Mouse (Mus musculus) adrenal gland, adult 2 months (tissue): Measurements from ENCODE around the gene Arhgef10l. TPM values are rescaled to one million over a fixed set of nuclear protein-coding genes. Genes with fewer than 3 reads are reported as not detected.

Experiments
- DNase-seq: peaks from one replicate; pipeline ENCODE4 v3.0.0; 2021
- polyA plus RNA-seq: library from polyadenylated mRNA; depleted of rRNA; stranded (reverse); fragments of >200 nt; gene quantifications from 2 replicates; pipeline ENCODE4 v1.2.3, GENCODE M21; 2012
- total RNA-seq, 2 experiments: library from RNA; stranded (reverse); gene quantifications; 2 replicates each; pipeline ENCODE4 v1.2.3; 2021

Gene Arhgef10l
- total and polyA plus RNA-seq, 3 experiments = 7.5 to 30.8 (median 13.3) TPM

DNA sequence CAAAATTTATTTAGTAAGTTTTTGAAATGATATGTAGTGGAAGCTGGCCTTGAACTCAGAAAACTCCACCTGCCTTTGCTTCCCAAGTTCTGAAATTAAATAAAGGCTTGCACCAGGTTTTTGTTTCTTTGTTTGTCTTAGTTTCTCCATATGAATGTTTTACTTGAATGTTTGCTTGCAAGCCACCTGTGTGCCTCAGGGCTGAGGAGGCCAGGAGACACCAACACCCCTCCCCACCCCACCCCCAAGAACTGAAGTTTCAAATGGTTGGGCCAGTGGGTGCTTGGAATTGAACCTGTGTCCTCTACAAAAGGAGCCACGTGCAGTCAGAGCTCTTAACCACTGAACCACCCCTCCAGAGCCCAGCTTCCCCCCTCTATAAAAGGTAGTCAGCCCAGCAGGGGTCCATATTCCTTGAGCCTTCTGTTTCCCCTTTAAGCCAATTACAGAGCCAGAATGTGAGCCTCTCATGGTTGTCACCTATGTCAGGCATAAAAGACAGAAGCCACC, 28.8 kb upstream of the Arhgef10l start:
- DNase-seq = no peak

DNA sequence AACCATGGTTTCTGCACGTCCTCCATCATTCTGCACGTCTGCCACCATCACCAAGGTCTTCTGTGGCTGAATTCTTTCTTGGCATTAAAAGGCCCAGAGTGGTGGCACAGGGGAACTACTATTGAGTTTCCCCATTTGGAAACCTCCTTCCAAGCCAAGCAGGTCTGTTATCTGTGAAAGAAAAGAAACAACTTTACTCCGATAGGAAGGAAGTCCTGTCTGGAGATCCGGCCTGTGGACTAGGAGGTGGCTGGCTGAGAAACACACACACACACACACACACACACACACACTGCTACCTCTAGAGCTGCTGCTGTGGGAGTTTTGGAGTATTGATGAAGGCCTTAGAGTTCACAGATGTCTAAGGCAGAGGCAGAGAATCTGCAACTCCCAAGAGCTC, 27.7 kb upstream of the Arhgef10l start:
- DNase-seq = no peak

DNA sequence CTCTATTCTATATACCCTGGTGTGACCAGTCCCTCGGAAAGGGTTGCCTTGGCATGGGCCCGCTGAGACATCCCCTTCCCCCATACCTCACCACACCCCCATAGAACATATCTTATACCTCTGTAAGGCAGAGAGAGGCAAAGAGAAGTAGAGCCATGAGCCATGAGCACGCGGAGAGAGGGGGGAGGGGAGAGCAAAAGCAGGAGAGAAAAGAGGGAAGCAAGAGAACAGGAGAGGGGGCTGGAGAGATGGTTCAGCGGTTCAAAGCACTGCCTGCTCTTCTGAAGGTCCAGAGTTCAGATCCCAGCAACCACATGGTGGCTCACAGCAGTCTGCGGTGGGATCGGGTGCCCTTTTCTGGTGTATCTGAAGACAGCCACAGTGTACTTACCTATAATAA, 25.7 kb upstream of the Arhgef10l start:
- DNase-seq = no peak

GRCm38 (mm10) chr4:140689873-140690655, 24.3 kb upstream of the Arhgef10l start:
- DNase-seq = no peak

DNA sequence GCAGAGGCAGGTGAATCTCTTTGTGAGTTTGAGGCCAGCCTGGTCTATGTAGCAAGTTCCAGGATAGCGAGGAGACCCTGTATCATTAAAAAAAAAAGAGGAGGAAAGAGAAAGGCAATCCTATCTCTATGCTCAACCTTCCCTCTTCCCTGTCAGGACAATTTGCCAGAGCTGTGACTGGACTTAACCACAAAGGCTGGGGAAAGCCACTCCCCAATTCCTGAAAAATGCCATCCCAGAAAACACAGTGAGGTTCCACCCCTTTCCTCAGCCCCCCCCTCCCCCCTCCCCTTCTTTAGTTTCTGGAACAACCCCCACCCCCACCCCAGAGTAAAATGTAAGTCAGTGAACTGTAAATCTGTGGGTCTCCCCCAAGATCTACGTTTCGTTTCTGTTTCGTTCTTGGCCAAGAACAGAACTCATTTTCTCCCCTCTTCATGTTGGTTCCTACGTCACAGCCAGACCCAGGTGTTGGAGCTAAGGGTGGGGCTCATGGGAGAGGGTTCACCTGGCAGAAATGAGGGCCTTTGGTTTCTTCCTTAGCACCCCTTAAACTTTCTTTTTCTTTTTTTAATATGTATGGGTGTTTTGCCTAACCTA, 23.1 kb upstream of the Arhgef10l start:
- DNase-seq = no peak

- no peak for DNase-seq
Observed at GRCm38 (mm10) chr4:140688044-140688825, 22.4 kb upstream of the Arhgef10l start.

- no peak for DNase-seq
Observed at GRCm38 (mm10) chr4:140684881-140685303, 19.1 kb upstream of the Arhgef10l start.

DNA sequence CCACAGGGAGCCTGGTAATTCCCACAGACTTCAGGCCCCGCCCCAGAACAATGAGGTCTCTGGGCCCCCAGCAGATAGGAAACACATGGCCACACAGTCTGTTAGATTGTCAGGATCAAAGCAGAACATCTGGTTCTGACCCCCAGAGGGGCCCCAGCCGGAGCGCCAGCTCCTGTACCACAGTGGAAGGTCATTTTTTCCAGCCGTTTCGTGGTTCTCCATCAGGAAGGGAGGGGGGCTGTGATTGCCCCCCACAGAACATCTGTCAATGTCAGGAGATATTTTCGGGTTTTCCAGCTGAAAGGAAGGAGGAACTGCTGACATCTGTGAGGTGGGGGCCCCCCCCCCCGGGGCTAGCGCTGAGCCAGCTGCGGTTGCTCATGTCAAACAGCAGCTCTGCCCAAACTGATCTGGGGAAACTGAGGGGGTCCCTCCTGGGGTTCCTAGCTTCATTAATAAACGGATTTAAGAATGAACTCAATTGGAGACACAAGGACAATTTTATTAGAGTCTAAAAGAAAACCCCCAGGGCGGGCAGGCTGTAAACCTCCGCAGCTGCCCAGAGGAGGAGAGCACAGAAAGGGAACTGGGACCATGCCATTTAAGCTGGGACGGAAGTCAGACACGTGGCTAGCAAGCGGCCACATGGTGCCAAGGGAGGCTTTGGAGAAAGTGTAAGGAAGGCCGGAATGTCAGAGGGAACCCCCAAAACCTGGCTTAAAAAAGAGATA, 18.5 kb upstream of the Arhgef10l start:
- DNase-seq = no peak

- no peak for DNase-seq
Observed at GRCm38 (mm10) chr4:140683608-140684007, 17.8 kb upstream of the Arhgef10l start.

- DNase-seq = no peak
Observed at GRCm38 (mm10) chr4:140680731-140681397, 15.1 kb upstream of the Arhgef10l start.

GRCm38 (mm10) chr4:140679723-140680380, 14.0 kb upstream of the Arhgef10l start:
- DNase-seq = peak; percentile 76

DNA sequence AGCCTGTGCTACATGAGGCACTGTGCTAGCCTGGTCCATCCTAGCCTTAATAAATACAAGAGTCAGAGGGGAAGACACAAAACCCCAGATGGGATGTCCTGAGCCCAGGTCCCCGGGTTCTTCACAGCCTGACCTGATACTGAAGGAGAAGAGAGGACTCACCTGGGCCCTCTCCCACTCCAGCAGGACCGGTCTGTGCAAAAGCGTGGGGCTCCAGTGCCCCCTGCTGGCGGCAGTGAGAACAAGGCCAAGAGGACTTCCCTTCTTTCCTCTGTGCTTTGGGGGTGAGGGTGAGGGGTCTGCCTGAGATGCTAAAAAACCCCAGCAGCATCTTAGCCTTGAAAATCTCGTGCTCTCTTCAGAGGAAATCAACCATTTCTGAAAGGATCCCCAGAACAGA, 13.2 kb upstream of the Arhgef10l start:
- no peak for DNase-seq

GRCm38 (mm10) chr4:140674345-140674926, 8.6 kb upstream of the Arhgef10l start:
- DNase-seq = peak; percentile 83

- no peak for DNase-seq
Observed at GRCm38 (mm10) chr4:140673527-140674264, 7.9 kb upstream of the Arhgef10l start.

- DNase-seq = no peak
Observed at GRCm38 (mm10) chr4:140667802-140668201, 2.0 kb upstream of the Arhgef10l start.

GRCm38 (mm10) chr4:140665053-140665452, 759 bp downstream of the Arhgef10l start:
- DNase-seq = no peak

DNA sequence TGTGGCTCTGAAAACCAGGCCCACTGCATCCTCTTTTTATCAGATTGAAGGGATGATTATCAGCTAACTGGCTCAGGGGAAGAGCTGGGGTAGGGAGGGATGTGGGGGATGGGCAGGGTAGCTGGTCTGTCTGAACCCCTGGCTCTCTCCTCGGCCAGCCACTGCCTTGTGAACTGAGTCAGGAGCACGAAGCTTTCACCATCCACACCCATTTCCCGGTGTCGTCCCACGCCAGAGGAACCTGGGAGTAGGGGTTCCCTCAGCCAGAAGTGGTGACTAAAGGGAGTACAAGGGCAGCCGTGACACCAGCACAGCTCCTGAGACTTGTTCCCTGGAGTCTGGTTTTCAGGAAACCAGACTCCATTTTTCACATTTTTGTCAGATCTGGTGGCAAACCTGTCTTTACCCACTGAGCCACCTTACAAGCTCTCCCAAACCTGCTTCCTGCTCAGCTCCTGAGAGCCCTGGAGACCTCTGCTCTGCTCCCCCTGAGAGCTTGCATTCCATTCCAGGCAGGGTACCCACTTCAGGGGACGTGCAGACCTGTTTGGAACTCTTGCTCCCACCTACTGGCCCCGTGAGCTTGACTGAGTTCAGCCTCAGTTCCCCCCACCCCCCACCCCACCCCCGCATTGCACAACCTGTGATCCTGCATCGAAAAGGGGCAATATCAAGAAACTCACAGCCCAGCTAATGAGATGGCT, 2.8 kb downstream of the Arhgef10l start:
- no peak for DNase-seq

DNA sequence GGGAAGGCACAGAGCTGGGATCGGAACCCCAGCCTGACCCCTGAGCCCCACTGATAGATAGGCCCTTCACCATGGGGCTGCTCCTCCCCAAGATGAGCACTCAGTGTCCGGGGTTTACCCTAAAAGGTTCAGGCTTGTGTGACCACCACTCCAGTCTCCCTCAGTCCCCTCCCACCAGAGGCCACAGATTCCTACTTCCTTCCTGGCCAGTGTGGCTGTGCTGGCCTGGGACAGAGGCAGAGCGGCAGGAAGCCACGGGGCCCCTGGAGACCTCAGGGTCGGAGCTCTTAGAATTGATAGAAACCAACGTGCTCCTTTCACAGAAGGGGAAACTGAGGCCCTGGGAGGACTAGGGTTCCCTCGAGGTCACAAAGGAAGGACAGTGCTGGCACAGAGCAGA, 3.4 kb downstream of the Arhgef10l start:
- peak; percentile 28 for DNase-seq

DNA sequence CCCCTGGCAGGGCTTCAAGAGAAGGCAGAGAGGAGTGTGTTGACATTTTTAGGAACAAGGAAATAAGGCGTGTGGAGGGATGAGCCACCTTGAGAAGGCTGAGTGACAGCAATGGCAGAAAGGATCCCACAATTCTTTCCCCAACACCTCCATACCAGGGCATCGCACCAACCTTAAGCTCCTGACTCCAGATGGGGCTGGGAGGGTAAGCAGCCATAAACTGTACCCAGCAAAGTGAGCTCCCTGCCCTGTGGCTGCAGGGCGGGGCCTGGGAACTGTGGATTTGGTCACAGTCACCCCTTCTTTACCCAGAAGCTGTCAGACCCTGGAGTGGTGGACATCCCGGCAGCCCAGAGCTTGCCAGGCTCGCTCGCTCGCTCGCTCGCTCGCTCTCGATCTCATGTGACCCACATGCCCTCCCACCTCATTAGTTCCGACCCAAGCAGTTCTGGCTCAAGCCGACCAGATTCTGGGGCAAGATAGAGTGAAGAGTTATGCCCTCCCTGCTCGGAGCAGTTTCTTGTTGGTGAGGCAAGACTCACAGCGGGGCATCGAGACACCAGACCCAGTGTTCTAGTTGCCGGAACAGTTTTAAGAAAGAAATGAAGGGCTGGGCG, 4.3 kb downstream of the Arhgef10l start:
- DNase-seq = no peak
